Mouse (Mus musculus): ENCODE measurements at regions not wholly inside any gene's neighbourhood (a gene's known extent, or its start where the extent isn't known, plus 50 kb on each side); places are given as distances from the start of the nearest gene placed in this dataset.
"Not testable (repeated sequence)": the region's sequence is repeated elsewhere in the genome, so short reads cannot be mapped to it uniquely, and the experiment has no call there.

DNA sequence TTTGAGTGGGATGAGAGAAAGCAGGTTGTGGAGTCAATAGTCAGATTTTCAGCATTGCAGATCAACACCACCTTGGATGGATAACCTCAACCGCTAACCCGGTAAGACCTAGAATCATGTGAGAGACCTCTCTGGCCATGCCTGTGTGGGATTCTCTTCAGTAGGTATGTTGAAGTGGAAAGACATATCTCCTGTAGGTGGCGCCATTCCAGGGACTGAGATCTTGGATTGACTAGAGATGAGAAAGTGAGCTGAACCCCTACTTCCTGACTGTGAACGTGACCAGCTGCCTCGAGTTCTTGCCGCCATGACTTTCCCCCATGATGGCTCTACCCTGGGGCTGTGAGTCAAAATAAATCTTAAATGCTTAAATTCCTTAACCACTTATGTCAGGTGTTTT is 102.7 kb downstream of the Eva1a start:
- no peak for DNase-seq

DNA sequence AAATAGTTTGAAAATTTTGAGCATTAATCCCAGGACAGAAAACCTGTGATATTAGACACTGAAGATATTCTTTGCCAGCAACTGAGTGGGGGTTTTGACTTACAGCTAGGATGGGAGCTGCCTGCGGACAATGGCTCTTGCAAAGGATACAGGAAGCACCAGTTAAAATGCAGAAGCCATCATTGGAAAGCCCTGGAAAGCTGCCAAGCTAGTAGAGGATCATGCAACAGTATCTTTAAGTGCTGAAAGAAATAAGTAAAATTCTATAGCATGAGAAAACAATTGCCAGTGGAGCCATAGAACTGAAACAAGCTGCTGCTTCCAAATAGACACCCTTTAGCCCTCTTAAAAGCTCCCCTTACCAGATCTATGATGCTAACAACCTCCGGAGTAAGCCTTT is 109.2 kb downstream of the Eva1a start:
- DNase-seq: no peak

DNA sequence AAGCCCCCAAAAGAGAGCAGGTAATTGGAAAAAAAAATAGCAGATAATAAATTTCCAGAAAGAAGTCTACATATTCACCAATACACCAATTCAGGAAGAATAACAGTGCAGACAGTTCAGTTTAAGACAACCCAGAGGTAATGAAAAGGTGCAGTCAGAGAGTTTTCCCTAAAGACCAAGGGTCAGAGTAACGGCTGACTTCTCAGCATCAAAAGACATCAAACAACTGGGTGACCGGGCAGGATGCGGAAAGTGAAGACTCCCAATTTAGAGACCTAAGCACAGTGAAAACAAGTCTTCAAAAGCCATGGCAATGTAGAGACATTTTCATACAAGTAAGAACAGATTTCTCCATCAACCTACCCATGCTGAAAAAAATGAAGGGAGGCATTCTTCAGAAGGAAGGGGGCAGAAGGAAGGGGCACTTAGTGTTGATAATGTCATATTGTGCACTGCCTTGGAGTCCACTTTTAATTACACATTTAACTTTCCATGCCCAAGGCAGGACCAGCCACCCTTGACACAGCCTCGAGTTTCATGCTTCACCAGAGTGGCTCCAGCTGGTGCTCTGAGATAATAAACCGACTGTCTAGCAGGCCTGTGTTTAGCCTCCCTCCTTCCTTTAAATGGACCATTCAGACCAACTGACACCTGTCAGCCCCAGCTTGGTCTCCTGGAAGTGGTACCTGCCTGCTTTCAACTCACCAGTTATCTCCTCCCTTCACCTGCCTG is 129.7 kb downstream of the Eva1a start:
- DNase-seq: no peak

DNA sequence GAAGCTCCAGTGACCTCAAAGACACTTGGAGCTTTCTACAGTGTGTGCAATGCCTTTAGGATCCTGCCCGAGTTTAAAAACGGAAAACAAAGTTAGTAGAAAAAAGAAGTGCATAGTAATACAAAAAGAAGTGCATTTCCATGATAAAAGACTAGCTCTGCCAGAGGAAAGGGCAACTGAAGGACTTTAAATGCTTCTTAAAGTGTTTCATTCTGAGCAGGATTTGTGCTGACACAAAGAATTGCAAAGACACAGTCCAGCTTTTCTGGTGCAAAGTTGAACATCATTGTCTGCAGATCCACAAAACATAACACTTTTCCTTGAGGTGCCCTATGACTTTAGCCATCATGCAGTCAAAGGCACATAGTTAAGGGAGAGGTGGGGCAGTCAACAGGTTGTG is 134.1 kb downstream of the Eva1a start:
- DNase-seq: no peak

DNA sequence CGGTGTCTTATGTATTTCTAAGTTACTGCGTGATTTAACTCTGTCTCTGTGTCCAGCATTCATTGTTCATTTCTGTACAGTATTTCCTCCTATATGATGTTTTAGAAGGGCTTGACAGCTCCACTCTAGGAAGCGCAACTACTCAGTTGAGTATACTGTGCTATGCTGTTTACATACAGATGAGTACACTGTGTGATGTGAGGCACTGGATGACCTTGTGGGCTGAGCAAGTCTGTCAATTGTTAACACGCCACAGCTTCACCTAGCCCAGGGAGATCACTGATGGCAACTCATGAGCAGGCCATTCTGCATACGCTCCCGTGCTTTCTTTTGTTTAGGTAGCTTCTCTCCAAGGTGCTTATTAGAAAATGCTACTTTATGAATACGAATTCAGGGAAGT is 159.3 kb downstream of the Eva1a start:
- no peak for DNase-seq

DNA sequence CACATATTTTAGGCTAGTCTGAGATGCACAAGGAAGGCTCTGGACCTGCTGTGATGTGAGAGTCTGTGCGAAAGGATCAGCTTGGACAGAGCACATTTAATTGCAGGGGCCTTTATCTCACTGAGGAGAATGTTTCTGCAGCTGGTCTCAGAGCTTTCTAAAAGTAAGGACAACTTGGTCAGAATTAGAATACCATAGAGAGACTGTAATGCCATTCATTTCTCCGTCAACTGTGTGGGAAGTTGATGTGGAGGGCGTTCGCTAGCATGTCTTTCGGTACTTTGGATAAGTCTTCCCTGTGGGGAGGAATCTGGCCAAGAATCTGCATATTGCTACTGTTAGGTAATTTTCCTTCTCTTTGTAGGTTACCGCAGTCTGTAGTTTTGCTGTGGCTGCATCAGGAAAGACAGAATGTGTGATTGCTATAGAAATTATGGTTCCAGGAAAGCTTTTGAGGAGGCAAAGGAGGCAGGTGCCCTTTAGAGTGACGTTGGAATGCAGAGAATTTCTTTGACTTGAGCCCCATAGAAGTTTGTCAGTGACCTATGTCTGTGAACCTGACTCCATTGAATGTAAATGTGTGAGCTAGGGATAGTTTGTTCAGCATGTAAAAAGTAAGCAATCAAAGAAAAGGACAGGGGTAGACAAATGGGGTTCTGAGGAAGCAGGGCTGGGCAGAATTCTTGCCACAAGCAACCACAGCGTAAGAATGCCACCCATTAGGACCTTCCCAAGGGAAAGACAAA is 164.2 kb downstream of the Eva1a start:
- no peak for DNase-seq

DNA sequence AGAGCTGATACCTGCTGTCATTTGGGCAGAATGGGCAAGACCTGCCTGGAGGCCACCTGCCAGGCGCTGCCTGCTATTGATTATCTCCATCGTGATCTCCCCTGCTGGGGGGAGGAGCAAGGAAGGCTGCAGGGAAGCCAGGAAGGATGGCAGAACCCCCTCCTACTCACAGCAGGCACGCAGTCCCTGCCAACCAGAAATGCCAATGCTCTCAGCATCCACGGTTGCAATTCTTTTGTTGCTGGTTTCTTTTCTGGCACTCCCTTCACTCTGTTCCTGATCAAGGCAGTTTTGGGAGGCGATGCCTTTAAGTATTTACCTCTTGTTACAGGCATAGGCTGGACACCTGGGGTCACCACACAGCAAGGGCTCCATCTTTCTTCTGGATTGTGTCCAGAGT is 164.3 kb upstream of the Tacr1 start:
- peak; percentile 28 to 31 for DNase-seq

DNA sequence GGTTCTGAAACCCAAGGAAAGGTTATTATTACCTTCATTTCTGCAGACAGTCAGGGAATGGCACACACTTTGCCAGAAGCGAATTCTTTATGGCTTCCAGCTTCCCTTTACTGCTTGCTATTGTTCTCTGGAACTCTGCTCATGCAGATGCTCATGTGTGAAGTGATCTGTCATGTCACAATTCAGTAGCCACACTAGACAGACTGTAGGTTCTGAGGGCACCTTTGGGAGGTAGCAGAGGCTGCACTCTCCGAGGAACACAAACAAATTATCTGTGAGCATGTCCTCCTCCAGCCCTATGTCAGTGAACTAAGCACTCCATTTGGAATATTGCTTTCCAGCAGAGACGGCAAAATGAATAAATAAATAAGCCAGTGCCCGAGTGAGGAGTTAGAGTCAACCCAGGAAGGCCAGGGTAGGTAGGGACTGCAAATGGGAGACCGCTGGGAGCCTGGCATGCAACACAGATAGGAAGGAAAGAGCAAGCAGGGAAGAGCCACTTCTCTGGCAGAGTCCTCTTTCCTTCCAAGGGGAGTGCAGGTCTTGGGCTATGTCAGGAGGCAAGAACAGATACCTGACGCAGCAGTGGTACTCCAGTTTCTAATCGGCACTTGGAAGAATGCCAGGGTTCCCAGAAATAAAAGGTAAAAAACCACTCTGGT is 161.4 kb upstream of the Tacr1 start:
- peak; percentile 15 to 20 for DNase-seq

DNA sequence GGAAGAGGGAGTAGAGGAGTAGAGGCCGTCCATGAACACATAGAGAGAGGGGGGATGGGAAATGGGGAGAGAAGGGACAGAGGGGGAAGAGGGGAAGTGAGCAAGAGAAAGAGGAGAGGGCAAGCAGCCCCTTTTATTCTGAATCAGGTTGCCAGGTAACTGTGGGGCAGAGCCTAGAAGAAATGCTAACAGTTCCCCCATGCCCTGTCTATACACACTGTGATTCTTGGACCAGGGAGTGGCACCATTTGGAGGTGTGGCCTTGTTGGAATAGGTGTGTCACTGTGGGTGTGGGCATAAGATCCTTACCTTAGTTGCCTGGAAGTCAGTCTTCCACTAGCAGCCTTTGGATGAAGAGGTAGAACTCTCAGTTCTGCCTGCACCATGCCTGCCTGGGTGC is 154.5 kb upstream of the Tacr1 start:
- not testable (repeated sequence) for DNase-seq

DNA sequence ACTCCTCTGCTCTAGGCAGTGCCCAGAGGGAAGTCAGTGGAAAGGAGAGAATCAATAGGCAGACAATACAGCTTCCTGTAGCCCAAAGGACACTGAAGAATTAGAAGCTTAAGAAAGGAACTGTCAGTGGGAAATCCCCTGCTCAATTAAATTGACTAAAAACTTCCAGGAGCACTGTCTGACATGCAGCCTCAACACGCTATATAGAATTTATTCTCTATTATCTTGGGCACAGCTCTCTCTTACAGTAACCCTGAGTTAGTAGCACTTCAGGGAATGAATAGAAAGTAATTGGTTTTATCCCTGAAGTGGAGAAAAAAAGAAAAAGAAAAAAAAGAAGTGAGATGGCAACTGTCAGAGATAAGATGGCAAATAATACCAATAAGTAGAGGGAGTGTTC is 117.6 kb upstream of the Tacr1 start:
- no peak for DNase-seq

DNA sequence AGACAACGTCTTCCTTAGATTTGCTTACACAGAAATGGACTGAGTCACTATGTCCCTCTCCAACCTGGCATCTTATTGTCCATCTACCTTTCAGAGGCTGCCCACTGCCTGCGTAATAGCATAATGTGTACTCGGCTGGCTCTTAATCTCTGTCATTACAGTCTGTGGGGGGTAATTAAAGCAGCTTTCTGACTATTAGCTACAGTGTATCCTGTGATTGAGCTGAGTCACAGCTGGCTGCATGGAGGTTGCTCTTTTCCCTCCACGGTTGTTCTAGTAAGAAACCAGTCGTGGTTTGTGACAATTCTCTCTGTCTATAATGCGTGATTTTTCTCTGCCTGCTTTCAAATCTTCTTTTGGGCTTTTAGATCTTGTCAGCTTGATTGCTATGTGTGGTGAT is 116.9 kb upstream of the Tacr1 start:
- no peak for DNase-seq

DNA sequence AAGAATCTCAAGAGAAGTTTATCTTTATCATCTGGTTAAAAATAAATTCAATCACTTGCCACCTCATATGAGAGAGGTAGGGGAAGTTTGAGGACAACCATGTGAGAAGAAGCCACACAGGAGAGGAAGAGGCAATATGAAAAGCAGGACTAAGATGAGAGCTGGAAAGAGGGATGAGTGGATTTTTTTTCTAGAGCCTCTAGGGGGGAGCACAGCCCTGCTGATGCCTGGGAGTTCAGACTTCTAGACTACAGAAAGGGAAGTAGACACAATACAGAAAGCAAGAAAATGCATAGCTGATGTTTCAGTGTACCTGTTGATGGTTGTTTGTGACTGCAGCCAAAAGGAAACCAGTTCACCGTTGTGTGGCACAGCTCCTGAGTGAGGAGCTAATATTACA is 108.6 kb upstream of the Tacr1 start:
- no peak for DNase-seq

DNA sequence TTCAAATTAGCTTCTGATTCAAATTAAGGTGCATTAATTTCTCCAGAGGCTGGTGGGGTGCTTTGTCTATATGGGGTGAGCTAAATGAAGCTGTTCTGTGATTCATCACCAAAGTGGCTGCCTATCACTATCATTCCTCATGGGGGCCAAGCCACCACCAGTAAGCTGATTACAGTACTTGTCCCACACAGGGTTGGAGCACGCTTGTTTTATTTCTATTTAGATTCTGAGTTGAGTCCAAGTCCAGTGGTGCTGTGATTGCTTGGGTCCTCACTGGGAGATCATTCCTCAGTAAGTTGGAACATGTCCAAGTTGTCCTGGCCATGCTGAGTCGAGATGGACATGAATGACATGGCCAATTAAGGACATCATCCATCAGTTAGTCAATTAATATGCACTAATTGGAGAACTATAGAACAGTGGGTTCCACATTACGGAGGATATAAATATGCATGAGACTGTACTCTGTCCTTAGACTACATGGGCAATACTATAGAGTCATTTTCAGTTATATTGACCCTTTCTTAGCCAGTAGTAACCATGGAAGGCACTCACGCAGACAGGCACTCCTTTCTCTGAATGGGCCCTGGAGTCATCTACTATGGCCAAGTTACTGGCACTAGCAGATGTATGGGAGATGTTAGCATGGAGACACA is 105.3 kb upstream of the Tacr1 start:
- DNase-seq: no peak

DNA sequence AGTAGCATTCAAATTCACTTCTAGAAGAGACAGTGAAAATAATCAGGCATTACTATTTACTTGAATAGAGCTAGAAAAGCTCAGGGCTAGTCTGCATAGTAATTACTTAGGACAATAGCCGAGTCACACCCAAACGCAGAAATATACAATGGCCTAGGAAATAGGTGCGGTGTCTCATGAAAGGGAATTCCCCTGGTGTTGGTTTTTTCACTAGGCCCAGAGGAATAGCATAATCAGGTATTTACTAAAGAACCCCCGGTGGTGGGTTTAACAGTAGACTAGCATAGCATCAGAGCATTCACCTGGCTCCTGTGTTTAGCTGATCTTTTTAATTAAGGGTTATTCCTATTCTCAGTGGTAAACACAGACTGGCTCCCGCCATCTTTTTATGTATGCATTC is 99.9 kb upstream of the Tacr1 start:
- DNase-seq: not testable (repeated sequence)

DNA sequence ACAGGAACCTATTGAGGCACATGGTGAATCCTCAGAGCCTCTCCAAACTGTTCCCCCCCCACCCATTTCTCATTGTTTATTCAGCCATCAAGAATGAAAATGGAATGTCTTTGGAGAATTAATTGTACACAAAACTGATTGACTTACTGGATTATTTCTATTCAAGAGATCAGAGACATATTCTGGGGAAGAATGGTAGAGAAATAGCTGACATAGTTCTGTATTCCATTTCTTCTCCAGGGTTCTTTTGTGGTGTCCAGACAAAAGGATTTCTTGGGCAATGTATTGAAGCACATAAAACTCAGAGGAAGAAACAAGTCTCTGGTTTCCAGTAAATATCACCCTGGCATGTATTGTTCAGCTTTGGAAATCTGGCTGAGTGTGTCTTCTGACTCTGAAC is 88.4 kb upstream of the Tacr1 start:
- DNase-seq: no peak
